Mouse (Mus musculus) neural tube, embryonic 14.5 days (tissue): ENCODE measurements around the gene Gstm4. TPM values are rescaled to one million over a fixed set of nuclear protein-coding genes. Genes with fewer than 3 reads are reported as not detected.

ENCODE experiments used
- ATAC-seq: fragments of 200-750 bp; cut with Nextera tagmentation; 2 replicates; pipeline ENCODE4 v1.8.0; 2017; ENCODE audit warnings: low read depth, mild to moderate bottlenecking, moderate TSS enrichment, moderate library complexity
- H3K27ac ChIP-seq: fragments of 300-500 bp; sonication (generic); 2 replicates; pipeline ENCODE4 v1.5.1; 2014; ENCODE audit warnings: low read depth, mild to moderate bottlenecking, control low read depth, low read length, moderate library complexity, mixed read lengths
- H3K27me3 ChIP-seq: fragments of 300-500 bp; sonication (generic); 2 replicates; pipeline ENCODE4 v1.6.1; 2014; ENCODE audit warnings: low read length; ENCODE audit not compliant: control insufficient read depth, insufficient read depth
- H3K36me3 ChIP-seq: fragments of 300-500 bp; sonication (generic); 2 replicates; pipeline ENCODE4 v1.6.1; 2014; ENCODE audit warnings: low read length, mixed read lengths; ENCODE audit not compliant: control insufficient read depth, insufficient read depth
- H3K4me1 ChIP-seq: fragments of 300-500 bp; sonication (generic); 2 replicates; pipeline ENCODE4 v1.6.1; 2014; ENCODE audit warnings: low read length; ENCODE audit not compliant: control insufficient read depth, insufficient read depth
- H3K4me2 ChIP-seq: fragments of 300-500 bp; sonication (generic); 2 replicates; pipeline ENCODE4 v1.6.1; 2014; ENCODE audit warnings: mild to moderate bottlenecking, low read depth, low read length, control low read depth
- H3K4me3 ChIP-seq: fragments of 300-500 bp; sonication (generic); 2 replicates; pipeline ENCODE4 v1.5.1; 2014; ENCODE audit warnings: low read depth, low read length, control low read depth, mixed read lengths
- H3K9ac ChIP-seq: fragments of 300-500 bp; sonication (generic); replicated peaks from 2 replicates; pipeline ENCODE4 v1.6.1; 2014; ENCODE audit warnings: low read depth, mild to moderate bottlenecking, control low read depth, low read length, mixed read lengths
- H3K9me3 ChIP-seq: fragments of 300-500 bp; sonication (generic); 2 replicates; pipeline ENCODE4 v1.6.1; 2016; ENCODE audit warnings: low read length; ENCODE audit not compliant: control insufficient read depth
- WGBS: fragments of 180-500 bp; shearing (Covaris S2); extraction: QIAGEN DNeasy Blood & Tissue Kit; methylation state at CpG from one replicate; pipeline ENCODE4 v1.1.7; 2014; 5-methylcytosine and 5-hydroxymethylcytosine counted together
- polyA plus RNA-seq: library from polyadenylated mRNA; unstranded; fragments of >200 nt; fragmentation: Nextera tagmentation; extraction: Ambion mirVana; gene quantifications from 2 replicates; pipeline ENCODE4 v1.2.1, GENCODE M21; 2014

Gene Gstm4
- polyA plus RNA-seq, 1 experiment from 2014 or later: 18.6 TPM

GRCm38 (mm10) chr3:108076836-108077235, 32.1 kb upstream of the Gstm4 start:
- WGBS: 98% methylated on average over 9 of the region's 9 CpGs
- no peaks in the 10 kb centered on the region for H3K4me1 ChIP-seq
- no peak overlapping the region for H3K4me2 ChIP-seq
- H3K27ac ChIP-seq: no peak overlapping the region
- H3K9ac ChIP-seq: no peak overlapping the region
- H3K36me3 ChIP-seq: peaks cover 15% of the 10 kb centered on the region
- no peak for ATAC-seq
- H3K4me3 ChIP-seq: no peak overlapping the region
- H3K9me3 ChIP-seq: no peaks in the 10 kb centered on the region
- H3K27me3 ChIP-seq: no peaks in the 10 kb centered on the region

- Histone ChIP-seq H3K9ac (no peak overlapping the region; the same call in 1 of the 2 replicates), H3K36me3 (peaks cover 9% of the 10 kb centered on the region), H3K4me3 (no peak overlapping the region), H3K4me2 (no peak overlapping the region), H3K9me3 (no peaks in the 10 kb centered on the region), H3K4me1 (no peaks in the 10 kb centered on the region), H3K27me3 (no peaks in the 10 kb centered on the region), H3K27ac (no peak overlapping the region)
- peak; percentile 57; the same call in 1 of the 2 replicates for ATAC-seq
- WGBS: 58% methylated on average over 10 of the region's 10 CpGs
Measured at GRCm38 (mm10) chr3:108072983-108073569, 28.4 kb upstream of the Gstm4 start.

- Histone ChIP-seq H3K9ac (no peak overlapping the region), H3K4me3 (no peak overlapping the region), H3K36me3 (peaks cover 3% of the 10 kb centered on the region; the same call in 1 of the 2 replicates), H3K4me1 (no peaks in the 10 kb centered on the region), H3K9me3 (no peaks in the 10 kb centered on the region), H3K27me3 (no peaks in the 10 kb centered on the region), H3K4me2 (no peak overlapping the region), H3K27ac (no peak overlapping the region)
- no peak for ATAC-seq
- 69% methylated on average over 10 of the region's 10 CpGs for WGBS
Measured at GRCm38 (mm10) chr3:108070295-108071293, 25.9 kb upstream of the Gstm4 start.

GRCm38 (mm10) chr3:108069231-108069870, 24.7 kb upstream of the Gstm4 start:
- WGBS: 74% methylated on average over 13 of the region's 13 CpGs
- no peak for ATAC-seq

GRCm38 (mm10) chr3:108068826-108069225, 24.1 kb upstream of the Gstm4 start:
- Histone ChIP-seq H3K4me1 (no peaks in the 10 kb centered on the region), H3K9ac (no peak overlapping the region), H3K27ac (no peak overlapping the region), H3K36me3 (no peaks in the 10 kb centered on the region), H3K4me3 (no peak overlapping the region), H3K4me2 (no peak overlapping the region), H3K27me3 (no peaks in the 10 kb centered on the region), H3K9me3 (no peaks in the 10 kb centered on the region)
- ATAC-seq: no peak
- WGBS: 11% methylated on average over 1 of the region's 1 CpGs

More at GRCm38 (mm10) chr3:108069231-108069870, 24.7 kb upstream of the Gstm4 start:
- H3K4me3 ChIP-seq: no peak overlapping the region
- H3K27ac ChIP-seq: no peak overlapping the region
- H3K27me3 ChIP-seq: no peaks in the 10 kb centered on the region
- H3K4me2 ChIP-seq: no peak overlapping the region
- no peak overlapping the region for H3K9ac ChIP-seq
- H3K4me1 ChIP-seq: no peaks in the 10 kb centered on the region
- no peaks in the 10 kb centered on the region; the same call in 1 of the 2 replicates for H3K36me3 ChIP-seq
- no peaks in the 10 kb centered on the region for H3K9me3 ChIP-seq

GRCm38 (mm10) chr3:108067370-108067934, 22.8 kb upstream of the Gstm4 start:
- no peaks in the 10 kb centered on the region for H3K27me3 ChIP-seq
- H3K36me3 ChIP-seq: no peaks in the 10 kb centered on the region
- WGBS: 73% methylated on average over 6 of the region's 6 CpGs
- no peak overlapping the region for H3K4me3 ChIP-seq
- no peaks in the 10 kb centered on the region for H3K4me1 ChIP-seq
- H3K4me2 ChIP-seq: no peak overlapping the region
- H3K9ac ChIP-seq: no peak overlapping the region
- H3K27ac ChIP-seq: no peak overlapping the region
- H3K9me3 ChIP-seq: no peaks in the 10 kb centered on the region
- no peak for ATAC-seq

GRCm38 (mm10) chr3:108065551-108065950, 20.9 kb upstream of the Gstm4 start:
- Histone ChIP-seq H3K9ac (no peak overlapping the region), H3K4me3 (no peak overlapping the region), H3K4me2 (no peak overlapping the region), H3K9me3 (no peaks in the 10 kb centered on the region), H3K27ac (no peak overlapping the region), H3K36me3 (no peaks in the 10 kb centered on the region), H3K27me3 (no peaks in the 10 kb centered on the region), H3K4me1 (no peaks in the 10 kb centered on the region)
- 84% methylated on average over 9 of the region's 9 CpGs for WGBS
- no peak for ATAC-seq

GRCm38 (mm10) chr3:108064672-108065071, 20.0 kb upstream of the Gstm4 start:
- WGBS: 86% methylated on average over 4 of the region's 4 CpGs
- no peaks in the 10 kb centered on the region for H3K36me3 ChIP-seq
- no peaks in the 10 kb centered on the region for H3K9me3 ChIP-seq
- H3K27ac ChIP-seq: no peak overlapping the region
- no peaks in the 10 kb centered on the region for H3K4me1 ChIP-seq
- no peaks in the 10 kb centered on the region for H3K27me3 ChIP-seq
- no peak overlapping the region for H3K4me3 ChIP-seq
- no peak for ATAC-seq
- no peak overlapping the region for H3K4me2 ChIP-seq
- no peak overlapping the region for H3K9ac ChIP-seq
